Mouse (Mus musculus): ENCODE data around the gene Vstm2b. TPM values are rescaled to one million over a fixed set of nuclear protein-coding genes. Genes with fewer than 3 reads are reported as not detected.
A peak's percentile ranks its signal among the peaks of the same experiment; 100 is the strongest.

The Vstm2b gene
- polyA plus RNA-seq, 1 experiment from 2014 or later, result 9.0 TPM

GRCm38 (mm10) chr7:40899376-40900265, 1.5 kb downstream of the Vstm2b start:
- Histone ChIP-seq H3K4me2 (ENCODE audit: low read depth, low read length) (peak overlapping the region; percentile 95), H3K4me1 (ENCODE audit: control insufficient read depth, insufficient read depth, low read length) (no peaks in the 10 kb centered on the region), H3K9me3 (replicated peaks; ENCODE audit: control insufficient read depth, low read length) (no peaks in the 10 kb centered on the region), H3K9ac (replicated peaks; ENCODE audit: low read length) (peak overlapping the region; percentile 69), H3K36me3 (replicated peaks; ENCODE audit: control insufficient read depth, insufficient read depth, low read depth, low read length) (no peaks in the 10 kb centered on the region), H3K4me3 (ENCODE audit: low read depth, low read length) (peak overlapping the region; percentile 64), H3K27me3 (ENCODE audit: control insufficient read depth, insufficient read depth, low read length) (peaks cover 36% of the 10 kb centered on the region), H3K27ac (replicated peaks; ENCODE audit: low read depth, low read length) (no peak overlapping the region)
- ATAC-seq (replicated peaks; ENCODE audit: insufficient number of reproducible peaks, low FRiP score, low TSS enrichment, low read depth) (peak; percentile 32), DNase-seq (ENCODE audit: low spot score) (peak; percentile 26)
- WGBS, result under 1% methylated on average over 61 of the region's 61 CpGs

GRCm38 (mm10) chr7:40901201-40901600, 3.1 kb downstream of the Vstm2b start:
- no peaks in the 10 kb centered on the region for H3K4me1 ChIP-seq (ENCODE audit: control insufficient read depth, insufficient read depth, low read length)
- 2% methylated on average over 16 of the region's 16 CpGs for WGBS
- ATAC-seq (replicated peaks; ENCODE audit: insufficient number of reproducible peaks, low FRiP score, low TSS enrichment, low read depth) (peak; percentile 57; the same call in 1 of the 2 replicates), DNase-seq (ENCODE audit: low spot score) (peak; percentile 87)
- no peaks in the 10 kb centered on the region for H3K9me3 ChIP-seq (replicated peaks; ENCODE audit: control insufficient read depth, low read length)
- H3K4me3 ChIP-seq (ENCODE audit: low read depth, low read length), result no peak overlapping the region
- no peak overlapping the region for H3K9ac ChIP-seq (replicated peaks; ENCODE audit: low read length)
- peak overlapping the region; percentile 30 for H3K4me2 ChIP-seq (ENCODE audit: low read depth, low read length)
- no peaks in the 10 kb centered on the region; the same call in 1 of the 2 replicates for H3K36me3 ChIP-seq (replicated peaks; ENCODE audit: control insufficient read depth, insufficient read depth, low read depth, low read length)
- peaks cover 36% of the 10 kb centered on the region for H3K27me3 ChIP-seq (ENCODE audit: control insufficient read depth, insufficient read depth, low read length)
- H3K27ac ChIP-seq (replicated peaks; ENCODE audit: low read depth, low read length), result no peak overlapping the region

GRCm38 (mm10) chr7:40902506-40902905, 4.4 kb downstream of the Vstm2b start:
- H3K27me3 ChIP-seq (ENCODE audit: control insufficient read depth, insufficient read depth, low read length), result peaks cover 35% of the 10 kb centered on the region

GRCm38 (mm10) chr7:40906484-40906883, 8.4 kb downstream of the Vstm2b start:
- H3K9me3 ChIP-seq (replicated peaks; ENCODE audit: control insufficient read depth, low read length), result no peaks in the 10 kb centered on the region
- DNase-seq (ENCODE audit: low spot score) (no peak), ATAC-seq (replicated peaks; ENCODE audit: insufficient number of reproducible peaks, low FRiP score, low TSS enrichment, low read depth) (no peak)
- no peak overlapping the region for H3K9ac ChIP-seq (replicated peaks; ENCODE audit: low read length)
- 77% methylated on average over 1 of the region's 1 CpGs for WGBS
- H3K4me3 ChIP-seq (ENCODE audit: low read depth, low read length), result no peak overlapping the region
- no peak overlapping the region for H3K4me2 ChIP-seq (ENCODE audit: low read depth, low read length)
- H3K27me3 ChIP-seq (ENCODE audit: control insufficient read depth, insufficient read depth, low read length), result peaks cover 14% of the 10 kb centered on the region
- H3K27ac ChIP-seq (replicated peaks; ENCODE audit: low read depth, low read length), result no peak overlapping the region
- no peaks in the 10 kb centered on the region; the same call in 1 of the 2 replicates for H3K36me3 ChIP-seq (replicated peaks; ENCODE audit: control insufficient read depth, insufficient read depth, low read depth, low read length)
- H3K4me1 ChIP-seq (ENCODE audit: control insufficient read depth, insufficient read depth, low read length), result no peaks in the 10 kb centered on the region

More at GRCm38 (mm10) chr7:40902506-40902905, 4.4 kb downstream of the Vstm2b start:
- WGBS, result 12% methylated on average over 28 of the region's 28 CpGs
- no peaks in the 10 kb centered on the region for H3K9me3 ChIP-seq (replicated peaks; ENCODE audit: control insufficient read depth, low read length)
- no peaks in the 10 kb centered on the region; the same call in 1 of the 2 replicates for H3K36me3 ChIP-seq (replicated peaks; ENCODE audit: control insufficient read depth, insufficient read depth, low read depth, low read length)
- H3K4me2 ChIP-seq (ENCODE audit: low read depth, low read length), result peak overlapping the region; percentile 42
- H3K27ac ChIP-seq (replicated peaks; ENCODE audit: low read depth, low read length), result no peak overlapping the region
- peak overlapping the region; percentile 19; the same call in 1 of the 2 replicates for H3K4me3 ChIP-seq (ENCODE audit: low read depth, low read length)
- no peaks in the 10 kb centered on the region for H3K4me1 ChIP-seq (ENCODE audit: control insufficient read depth, insufficient read depth, low read length)
- no peak for ATAC-seq (replicated peaks; ENCODE audit: insufficient number of reproducible peaks, low FRiP score, low TSS enrichment, low read depth)
- H3K9ac ChIP-seq (replicated peaks; ENCODE audit: low read length), result 0 out of 2 replicates have a peak overlapping the region, but pooled peaks have one; percentile 7
- no peak for DNase-seq (ENCODE audit: low spot score)

DNA sequence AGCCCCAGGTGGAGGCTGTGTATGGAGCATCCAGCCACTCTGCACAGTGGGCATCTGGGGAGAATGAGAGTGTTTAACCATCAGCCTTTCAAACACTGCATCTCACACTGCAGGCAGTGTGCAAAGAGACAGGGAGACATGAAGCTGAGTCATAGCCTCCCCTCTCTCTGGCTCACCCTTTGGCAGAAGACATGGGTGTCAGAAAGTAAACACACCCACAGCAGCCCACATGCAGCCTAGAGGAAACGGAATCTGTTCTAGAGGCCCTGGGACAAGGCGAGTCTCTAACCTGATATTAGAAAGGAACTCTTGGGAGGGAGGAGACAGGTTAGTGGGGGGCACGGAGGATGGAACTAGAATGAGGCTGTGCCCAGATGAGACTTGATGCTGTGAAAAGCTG, 18.6 kb downstream of the Vstm2b start:
- no peak overlapping the region for H3K9ac ChIP-seq (replicated peaks; ENCODE audit: low read length)
- H3K9me3 ChIP-seq (replicated peaks; ENCODE audit: control insufficient read depth, low read length), result no peaks in the 10 kb centered on the region
- no peak overlapping the region for H3K27ac ChIP-seq (replicated peaks; ENCODE audit: low read depth, low read length)
- no peaks in the 10 kb centered on the region for H3K36me3 ChIP-seq (replicated peaks; ENCODE audit: control insufficient read depth, insufficient read depth, low read depth, low read length)
- no peak overlapping the region for H3K4me3 ChIP-seq (ENCODE audit: low read depth, low read length)
- ATAC-seq (replicated peaks; ENCODE audit: insufficient number of reproducible peaks, low FRiP score, low TSS enrichment, low read depth) (no peak), DNase-seq (ENCODE audit: low spot score) (no peak)
- H3K4me2 ChIP-seq (ENCODE audit: low read depth, low read length), result no peak overlapping the region
- no peaks in the 10 kb centered on the region for H3K4me1 ChIP-seq (ENCODE audit: control insufficient read depth, insufficient read depth, low read length)
- H3K27me3 ChIP-seq (ENCODE audit: control insufficient read depth, insufficient read depth, low read length), result no peaks in the 10 kb centered on the region
- 79% methylated on average over 3 of the region's 3 CpGs for WGBS

DNA sequence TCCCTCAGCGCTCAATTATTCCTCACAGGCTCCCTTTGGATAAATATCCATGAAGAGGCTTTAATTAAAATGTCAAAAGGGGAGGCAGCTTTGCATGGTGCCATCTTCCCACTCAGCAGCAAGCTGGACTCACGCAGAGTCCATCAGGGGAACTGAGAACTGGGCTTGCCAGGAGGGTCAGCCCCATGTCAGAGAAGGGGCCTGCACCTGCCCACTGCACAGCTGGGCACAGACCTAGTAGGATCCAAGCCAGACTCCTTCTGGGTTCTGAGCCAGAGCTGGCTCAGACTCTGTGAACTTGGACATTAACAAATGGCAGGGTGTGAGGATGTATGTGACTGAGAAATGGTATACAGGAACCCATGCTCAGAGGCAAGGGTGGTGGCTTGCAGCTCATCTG, 22.0 kb downstream of the Vstm2b start:
- no peaks in the 10 kb centered on the region for H3K9me3 ChIP-seq (replicated peaks; ENCODE audit: control insufficient read depth, low read length)
- DNase-seq (ENCODE audit: low spot score) (no peak), ATAC-seq (replicated peaks; ENCODE audit: insufficient number of reproducible peaks, low FRiP score, low TSS enrichment, low read depth) (no peak)
- H3K36me3 ChIP-seq (replicated peaks; ENCODE audit: control insufficient read depth, insufficient read depth, low read depth, low read length), result no peaks in the 10 kb centered on the region
- 93% methylated on average over 2 of the region's 2 CpGs for WGBS
- no peaks in the 10 kb centered on the region for H3K4me1 ChIP-seq (ENCODE audit: control insufficient read depth, insufficient read depth, low read length)
- no peak overlapping the region for H3K27ac ChIP-seq (replicated peaks; ENCODE audit: low read depth, low read length)
- H3K4me3 ChIP-seq (ENCODE audit: low read depth, low read length), result no peak overlapping the region
- no peak overlapping the region for H3K4me2 ChIP-seq (ENCODE audit: low read depth, low read length)
- H3K27me3 ChIP-seq (ENCODE audit: control insufficient read depth, insufficient read depth, low read length), result no peaks in the 10 kb centered on the region
- no peak overlapping the region for H3K9ac ChIP-seq (replicated peaks; ENCODE audit: low read length)

- no peaks in the 10 kb centered on the region for H3K27me3 ChIP-seq (ENCODE audit: control insufficient read depth, insufficient read depth, low read length)
- no peaks in the 10 kb centered on the region for H3K36me3 ChIP-seq (replicated peaks; ENCODE audit: control insufficient read depth, insufficient read depth, low read depth, low read length)
- H3K27ac ChIP-seq (replicated peaks; ENCODE audit: low read depth, low read length), result no peak overlapping the region
- no peak for ATAC-seq (replicated peaks; ENCODE audit: insufficient number of reproducible peaks, low FRiP score, low TSS enrichment, low read depth)
- H3K4me1 ChIP-seq (ENCODE audit: control insufficient read depth, insufficient read depth, low read length), result no peaks in the 10 kb centered on the region
- DNase-seq (ENCODE audit: low spot score), result no peak
- 83% methylated on average over 6 of the region's 6 CpGs for WGBS
- no peak overlapping the region for H3K4me3 ChIP-seq (ENCODE audit: low read depth, low read length)
- no peak overlapping the region for H3K9ac ChIP-seq (replicated peaks; ENCODE audit: low read length)
- H3K4me2 ChIP-seq (ENCODE audit: low read depth, low read length), result no peak overlapping the region
- no peaks in the 10 kb centered on the region for H3K9me3 ChIP-seq (replicated peaks; ENCODE audit: control insufficient read depth, low read length)
Observed at GRCm38 (mm10) chr7:40921281-40921680, 23.2 kb downstream of the Vstm2b start.

DNA sequence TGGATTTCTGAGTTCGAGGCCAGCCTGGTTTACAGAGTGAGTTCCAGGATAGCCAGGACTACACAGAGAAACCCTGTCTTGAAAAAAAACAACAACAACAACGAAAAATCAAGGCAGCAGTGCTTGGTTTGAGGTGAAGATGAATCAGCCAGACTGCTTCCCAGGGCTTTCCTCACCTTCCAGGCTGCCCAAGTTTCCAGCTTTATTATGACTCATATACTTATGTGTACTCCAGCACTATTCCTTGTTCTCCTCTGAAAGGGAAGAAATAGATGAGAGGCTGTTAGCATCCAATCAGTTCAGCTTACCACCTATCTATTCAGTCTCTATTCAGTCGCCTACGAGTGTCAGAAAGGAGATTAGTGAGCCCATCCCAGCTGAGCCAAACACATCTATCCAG, 24.7 kb downstream of the Vstm2b start:
- H3K27ac ChIP-seq (replicated peaks; ENCODE audit: low read depth, low read length), result no peak overlapping the region
- H3K4me1 ChIP-seq (ENCODE audit: control insufficient read depth, insufficient read depth, low read length), result no peaks in the 10 kb centered on the region
- DNase-seq (ENCODE audit: low spot score) (no peak), ATAC-seq (replicated peaks; ENCODE audit: insufficient number of reproducible peaks, low FRiP score, low TSS enrichment, low read depth) (no peak)
- H3K9ac ChIP-seq (replicated peaks; ENCODE audit: low read length), result no peak overlapping the region
- no peak overlapping the region for H3K4me2 ChIP-seq (ENCODE audit: low read depth, low read length)
- H3K4me3 ChIP-seq (ENCODE audit: low read depth, low read length), result no peak overlapping the region
- H3K36me3 ChIP-seq (replicated peaks; ENCODE audit: control insufficient read depth, insufficient read depth, low read depth, low read length), result no peaks in the 10 kb centered on the region
- WGBS, result 84% methylated on average over 4 of the region's 4 CpGs
- no peaks in the 10 kb centered on the region for H3K9me3 ChIP-seq (replicated peaks; ENCODE audit: control insufficient read depth, low read length)
- no peaks in the 10 kb centered on the region for H3K27me3 ChIP-seq (ENCODE audit: control insufficient read depth, insufficient read depth, low read length)

All from embryonic facial prominence, embryonic 11.5 days (tissue).